Mouse (Mus musculus) heart, postnatal 25 days (tissue): ENCODE data around the gene Ywhae. TPM values are rescaled to one million over a fixed set of nuclear protein-coding genes. Genes with fewer than 3 reads are reported as not detected.

Experiments used
- DNase-seq: peaks from one replicate; pipeline ENCODE4 v3.0.0; 2022; ENCODE audit warnings: low spot score
- intact Hi-C: fragments of 180-260 bp; cut with DNase I; formaldehyde crosslinking; loops from one replicate; pipeline ENCODE4 v1.15.1; 2025
- total RNA-seq, 2 experiments: library from RNA; stranded (reverse); gene quantifications; 2 replicates each; pipeline ENCODE4 v1.2.3; 2021

The Ywhae gene
- total RNA-seq, 2 experiments from 2014 or later: 555 to 568 TPM

GRCm38 (mm10) chr11:75781919-75782318, 49.2 kb downstream of the Ywhae start:
- peak; percentile 23 for DNase-seq
- intact Hi-C loops: loop anchor here (2.0 kb wide), 2 partner anchors 185 to 385 kb away; no protein-coding TSS in a partner anchor

- no peak for DNase-seq
- intact Hi-C loops: loop anchor here (2.0 kb wide), 2 partner anchors 127 to 183 kb away; no protein-coding TSS in a partner anchor
These were observed 51.1 kb downstream of the Ywhae start for GRCm38 (mm10) chr11:75783799-75784198.

GRCm38 (mm10) chr11:75785897-75786296, 53.2 kb downstream of the Ywhae start:
- DNase-seq: no peak
- intact Hi-C loops: loop anchor here (2.0 kb wide), 1 partner anchor 125 kb away; no protein-coding TSS in a partner anchor

- intact Hi-C loops: no loop called here
- DNase-seq: no peak
These were observed 59.9 kb downstream of the Ywhae start for GRCm38 (mm10) chr11:75792535-75792934.

- no peak for DNase-seq
- intact Hi-C loops: no loop called here
These were observed 60.7 kb downstream of the Ywhae start for GRCm38 (mm10) chr11:75793351-75793750.

GRCm38 (mm10) chr11:75794602-75795320, 62.1 kb downstream of the Ywhae start:
- no peak for DNase-seq
- intact Hi-C loops: no loop called here

GRCm38 (mm10) chr11:75795321-75795636, 62.6 kb downstream of the Ywhae start:
- no peak for DNase-seq
- intact Hi-C loops: no loop called here

GRCm38 (mm10) chr11:75796029-75796445, 63.4 kb downstream of the Ywhae start, which contains the start of gene Doc2b:
Gene Doc2b (minus strand): TSS chr11:75796049.
- DNase-seq: no peak
- intact Hi-C loops: no loop called here

GRCm38 (mm10) chr11:75796536-75797246, 64.0 kb downstream of the Ywhae start:
- intact Hi-C loops: no loop called here
- DNase-seq: no peak

- intact Hi-C loops: no loop called here
- no peak for DNase-seq
These were observed 68.7 kb downstream of the Ywhae start for GRCm38 (mm10) chr11:75801369-75801768.

GRCm38 (mm10) chr11:75801771-75802550, 69.3 kb downstream of the Ywhae start:
- DNase-seq: no peak
- intact Hi-C loops: no loop called here

GRCm38 (mm10) chr11:75807486-75807885, 74.8 kb downstream of the Ywhae start:
- DNase-seq: no peak
- intact Hi-C loops: no loop called here

- DNase-seq: no peak
- intact Hi-C loops: no loop called here
These were observed 77.9 kb downstream of the Ywhae start for GRCm38 (mm10) chr11:75810526-75810925.

- DNase-seq: peak; percentile 87
These were observed 79.2 kb downstream of the Ywhae start for GRCm38 (mm10) chr11:75811900-75812299.

GRCm38 (mm10) chr11:75813085-75813484, 80.4 kb downstream of the Ywhae start:
- peak; percentile 10 for DNase-seq

More at GRCm38 (mm10) chr11:75811900-75812299, 79.2 kb downstream of the Ywhae start:
- intact Hi-C loops: no loop called here

More at GRCm38 (mm10) chr11:75813085-75813484, 80.4 kb downstream of the Ywhae start:
- intact Hi-C loops: no loop called here

Other genes with a start within 250 kb of the Ywhae start
- gene Prpf8, start 246.1 kb upstream of the Ywhae start, total RNA-seq: 10 to 100 TPM; 78.7 to 89.4 TPM
- gene Rilp, start 222.8 kb upstream of the Ywhae start, total RNA-seq: 10 to 100 TPM; 47.4 to 47.8 TPM
- gene Scarf1, start 219.3 kb upstream of the Ywhae start, total RNA-seq: 10 to 100 TPM in 1 of 2 experiments, 1 to 10 TPM in 1; 8.5 to 12.1 TPM
- gene Slc43a2, start 201.2 kb upstream of the Ywhae start, total RNA-seq: 10 to 100 TPM; 14.9 to 18.2 TPM
- 100 to 1,000 TPM; 108 to 115 TPM for gene Pitpna, start 144.8 kb upstream of the Ywhae start, total RNA-seq
- gene Inpp5k, start 101.9 kb upstream of the Ywhae start, total RNA-seq: 10 to 100 TPM; 27.8 to 29.8 TPM
- gene Myo1c, start 82.4 kb upstream of the Ywhae start, total RNA-seq: 100 to 1,000 TPM; 119 to 132 TPM
- 10 to 100 TPM; 81.3 to 88.2 TPM for gene Crk, start 53.6 kb upstream of the Ywhae start, total RNA-seq
- gene Doc2b, start 63.2 kb downstream of the Ywhae start, total RNA-seq: under 1 TPM; 0.14 to 0.42 TPM
- 10 to 100 TPM in 1 of 2 experiments, 1 to 10 TPM in 1; 9.8 to 11.5 TPM for gene Rph3al, start 205.6 kb downstream of the Ywhae start, total RNA-seq